Mouse (Mus musculus) thymus, postnatal 25 days (tissue): ENCODE measurements around the gene Prpf4.

Experiments
- DNase-seq: peaks from one replicate; pipeline ENCODE4 v3.0.0; 2022

Gene Prpf4

GRCm38 (mm10) chr4:62408601-62409282 lies at the start of gene Prpf4, which contains the start of gene Cdc26:
Prpf4 (plus strand) TSS chr4:62408797.
Cdc26 (minus strand) TSS chr4:62408642.
- DNase-seq: peak; percentile 95

- DNase-seq: no peak
These were observed 49.3 kb upstream of the Prpf4 start for GRCm38 (mm10) chr4:62359256-62359775.

GRCm38 (mm10) chr4:62360088-62360804 lies 48.4 kb upstream of the Prpf4 start, which contains the start of the genes Fkbp15 and Slc31a1:
Fkbp15 (minus strand) TSS chr4:62360548.
Slc31a1 (plus strand) TSS chr4:62360727.
- DNase-seq: peak; percentile 94

- DNase-seq: peak; percentile 4
These were observed 47.7 kb upstream of the Prpf4 start for GRCm38 (mm10) chr4:62360805-62361455.

- no peak for DNase-seq
These were observed 47.0 kb upstream of the Prpf4 start for GRCm38 (mm10) chr4:62361571-62361970.

- DNase-seq: no peak
These were observed 46.6 kb upstream of the Prpf4 start for GRCm38 (mm10) chr4:62361997-62362396.

- no peak for DNase-seq
These were observed 46.2 kb upstream of the Prpf4 start for GRCm38 (mm10) chr4:62362437-62362836.

- no peak for DNase-seq
These were observed 44.3 kb upstream of the Prpf4 start for GRCm38 (mm10) chr4:62364299-62364698.

GRCm38 (mm10) chr4:62366291-62366690 lies 42.3 kb upstream of the Prpf4 start:
- no peak for DNase-seq

GRCm38 (mm10) chr4:62367586-62367985 lies 41.0 kb upstream of the Prpf4 start:
- DNase-seq: no peak

- DNase-seq: no peak
These were observed 39.5 kb upstream of the Prpf4 start for GRCm38 (mm10) chr4:62369091-62369490.

- no peak for DNase-seq
These were observed 36.2 kb upstream of the Prpf4 start for GRCm38 (mm10) chr4:62372410-62372809.

GRCm38 (mm10) chr4:62372818-62373520 lies 35.6 kb upstream of the Prpf4 start:
- no peak for DNase-seq

GRCm38 (mm10) chr4:62373668-62374067 lies 34.9 kb upstream of the Prpf4 start:
- DNase-seq: no peak

GRCm38 (mm10) chr4:62374342-62374741 lies 34.3 kb upstream of the Prpf4 start:
- DNase-seq: no peak

GRCm38 (mm10) chr4:62376123-62376522 lies 32.5 kb upstream of the Prpf4 start:
- no peak for DNase-seq

- no peak for DNase-seq
These were observed 28.7 kb upstream of the Prpf4 start for GRCm38 (mm10) chr4:62379724-62380381.

GRCm38 (mm10) chr4:62383207-62383606 lies 25.4 kb upstream of the Prpf4 start:
- no peak for DNase-seq

- no peak for DNase-seq
These were observed 24.8 kb upstream of the Prpf4 start for GRCm38 (mm10) chr4:62383752-62384151.

GRCm38 (mm10) chr4:62384159-62384558 lies 24.4 kb upstream of the Prpf4 start:
- DNase-seq: no peak

- no peak for DNase-seq
These were observed 23.2 kb upstream of the Prpf4 start for GRCm38 (mm10) chr4:62385439-62385838.
